Mouse (Mus musculus) adrenal gland, adult (tissue): ENCODE results near the gene Lrrc52.

ENCODE experiments used
- DNase-seq, 2 experiments: peaks; one replicate each; pipeline ENCODE4 v3.0.0; 2022 to 2023; ENCODE audit warnings: low spot score in 1 of 2; ENCODE audit not compliant: inconsistent age in 2 of 2

The Lrrc52 gene

DNA sequence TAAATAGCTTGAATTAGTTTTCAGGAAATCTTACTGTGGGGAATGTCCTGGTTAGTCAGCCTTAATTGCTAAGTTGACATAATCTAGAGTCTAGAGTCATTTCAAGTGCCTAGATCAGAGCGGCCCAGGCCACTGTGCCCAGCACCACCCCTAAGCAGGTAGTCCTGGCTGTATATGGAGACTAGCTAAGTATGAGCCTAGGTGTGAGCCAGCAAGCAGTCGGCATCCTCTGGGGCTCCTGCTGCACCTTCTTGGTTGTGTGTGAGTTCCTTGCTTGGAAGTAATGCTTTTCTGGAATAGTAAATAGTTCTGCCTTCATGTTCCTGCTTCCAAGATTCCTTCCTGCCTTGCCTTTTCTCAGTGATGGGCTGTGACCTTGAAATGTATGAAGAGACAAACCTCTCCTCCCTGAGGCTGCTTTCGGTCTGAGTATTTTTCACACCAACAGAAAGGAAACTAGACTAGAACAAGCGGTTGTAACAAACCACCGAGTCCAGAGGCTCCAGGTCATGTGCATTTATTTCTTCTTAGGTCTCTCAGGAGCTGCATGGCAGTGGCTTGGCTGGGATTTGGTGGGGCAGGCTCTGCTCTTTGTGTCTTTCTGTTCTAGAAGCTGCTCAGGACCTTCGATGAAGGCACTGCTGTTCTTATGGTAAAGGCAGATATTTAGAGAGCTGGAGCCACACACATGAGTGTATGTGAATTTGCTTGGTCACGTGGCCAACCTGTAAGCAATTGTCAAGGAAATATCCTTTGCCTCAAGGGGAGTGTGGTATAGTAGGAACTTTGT, 30.2 kb downstream of the Lrrc52 start:
- DNase-seq = no peak

DNA sequence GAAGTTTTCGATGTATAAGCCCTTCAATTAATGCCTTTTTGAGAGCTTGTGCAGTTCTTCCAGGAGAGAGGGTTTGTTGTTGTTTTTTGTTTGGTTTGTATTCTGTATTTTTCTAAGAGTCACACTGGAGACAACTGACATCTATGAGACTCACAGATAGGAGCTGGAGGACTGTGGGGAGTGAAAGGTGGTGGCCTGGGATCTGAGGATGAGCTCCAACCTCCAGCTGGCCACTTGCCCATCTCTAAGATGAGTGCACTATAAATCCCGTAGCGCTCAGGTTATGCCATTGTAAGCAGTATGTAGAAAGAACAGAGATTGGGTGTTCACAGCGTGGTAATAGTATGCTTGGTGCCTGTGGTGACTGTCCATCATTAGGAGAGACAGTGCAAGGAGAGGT, 31.6 kb downstream of the Lrrc52 start:
- DNase-seq = no peak

DNA sequence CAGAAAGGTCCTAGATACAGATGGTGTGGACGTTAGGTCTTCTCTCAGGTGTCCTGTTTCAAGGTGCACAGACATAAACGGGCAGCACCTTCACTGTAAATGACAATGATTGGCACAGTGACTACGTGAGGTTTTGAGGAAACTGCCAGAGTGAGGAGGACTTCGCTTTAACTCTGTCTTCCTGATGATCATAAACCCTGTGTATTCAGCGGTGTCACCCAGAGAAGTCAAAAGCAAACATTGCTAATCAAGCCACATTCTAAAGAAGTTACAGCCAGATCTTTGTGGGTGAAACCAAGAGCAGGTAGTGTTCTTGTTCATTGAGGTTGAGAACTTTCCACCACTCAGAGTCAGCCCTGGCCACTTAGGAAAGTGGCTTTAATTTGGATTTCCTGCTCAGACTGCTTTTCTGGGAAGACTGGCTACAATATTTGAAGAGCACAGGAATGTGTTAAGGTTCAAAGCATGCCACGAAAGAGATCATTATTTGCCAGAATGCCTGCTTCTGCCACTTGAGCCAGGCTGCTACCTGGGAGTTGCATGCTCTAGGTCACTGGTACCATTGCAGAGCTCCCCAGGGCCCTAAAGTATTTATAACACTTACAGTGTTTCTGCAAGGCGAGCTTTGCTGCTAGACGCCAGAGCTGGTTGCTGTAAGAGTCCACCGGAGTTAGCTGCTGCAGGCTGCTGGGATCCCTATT, 35.5 kb downstream of the Lrrc52 start:
- no peak for DNase-seq

DNA sequence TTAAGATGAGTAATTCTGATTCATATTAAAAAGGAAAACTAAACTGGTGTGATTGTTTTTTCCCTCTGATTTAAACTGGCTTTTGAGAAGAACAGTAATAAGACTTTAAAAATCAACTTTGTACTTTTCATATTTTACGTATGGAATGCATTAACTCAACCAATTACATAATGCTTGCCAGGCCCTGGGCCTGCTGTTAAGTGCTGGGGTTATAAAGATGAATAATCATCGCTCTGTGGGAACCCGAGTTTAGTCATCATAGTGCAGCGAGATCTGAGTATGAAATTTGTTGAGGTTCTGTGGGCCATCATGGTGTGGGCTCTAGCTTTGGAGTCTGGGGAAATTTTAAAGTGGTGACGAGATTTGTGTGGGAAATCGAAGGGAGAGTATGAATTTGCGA, 39.9 kb downstream of the Lrrc52 start:
- no peak for DNase-seq

DNA sequence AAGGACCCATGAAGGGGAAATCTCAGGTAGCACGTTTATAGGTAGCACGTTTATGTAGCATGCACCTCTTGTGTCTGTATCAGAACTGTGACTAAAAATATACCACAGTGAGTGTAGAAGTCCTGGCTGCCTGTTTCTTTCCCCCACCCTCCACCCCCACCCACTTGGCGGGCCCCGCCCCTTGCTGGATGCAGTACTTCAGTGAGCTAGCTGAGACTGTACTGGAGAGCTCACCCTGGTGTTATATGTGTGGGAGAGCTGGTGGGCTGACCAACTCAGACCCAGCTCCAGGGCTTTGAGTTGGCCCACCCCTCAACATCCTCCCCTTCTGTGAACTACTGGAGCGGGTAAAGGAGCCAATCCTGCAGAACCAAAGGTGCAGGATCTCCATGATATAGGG, 41.0 kb downstream of the Lrrc52 start:
- DNase-seq = no peak

DNA sequence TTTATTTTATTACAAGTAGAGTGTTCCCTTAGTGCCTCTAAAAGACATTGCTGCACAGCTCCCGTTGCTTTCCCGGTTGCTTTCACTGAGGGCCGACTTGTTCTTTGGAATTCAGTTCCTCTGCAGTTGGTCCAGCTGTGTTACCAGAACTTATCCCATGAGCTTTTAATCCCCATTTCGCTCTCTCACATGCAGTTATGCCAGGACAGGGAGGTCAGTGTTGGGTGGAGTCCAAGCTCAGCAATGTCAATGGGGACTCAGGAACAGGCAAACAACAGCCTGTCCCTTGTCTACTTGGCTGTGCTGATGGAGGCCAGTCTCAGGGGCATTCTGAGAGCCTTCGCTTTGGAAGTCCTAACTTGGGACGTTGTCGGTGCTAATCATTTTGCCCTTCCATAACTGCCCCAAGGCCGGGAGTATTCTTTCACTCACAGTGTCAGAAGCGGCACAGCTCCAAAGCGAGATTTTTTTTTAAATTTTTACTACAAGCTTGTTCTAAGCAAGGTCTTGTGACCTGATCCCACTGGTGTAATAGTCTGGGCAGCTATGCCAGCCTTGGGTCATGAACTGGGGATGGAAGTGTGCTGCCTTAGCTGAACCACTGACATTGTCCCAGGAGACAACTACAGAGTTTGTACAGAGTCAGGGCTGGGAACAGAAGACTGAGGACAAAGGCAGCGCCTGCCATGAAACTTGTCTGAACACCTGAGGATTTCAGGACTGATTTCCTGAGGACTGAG, 43.9 kb downstream of the Lrrc52 start:
- DNase-seq = peak in 1 of 2 experiments; percentile 36

DNA sequence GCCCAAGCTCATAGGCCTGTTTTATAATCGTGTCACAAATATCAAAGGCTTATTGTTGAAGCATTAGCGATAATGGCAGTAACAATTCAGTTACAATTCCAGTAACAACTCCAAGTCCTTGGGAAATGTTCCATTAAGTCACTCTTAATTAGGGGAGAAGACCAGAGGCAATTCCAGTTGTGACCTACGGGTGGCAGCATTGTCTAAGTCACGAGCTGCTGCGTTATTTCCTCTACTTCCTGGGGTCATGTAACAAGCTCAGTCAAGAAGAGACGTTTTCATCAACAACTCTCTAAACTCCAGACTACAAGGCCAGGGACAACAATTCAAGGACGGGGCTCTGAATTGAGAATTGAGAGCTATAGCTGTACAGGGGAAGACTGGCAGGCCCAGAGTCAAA, 51.7 kb downstream of the Lrrc52 start:
- peak; percentile 56 to 91 for DNase-seq

DNA sequence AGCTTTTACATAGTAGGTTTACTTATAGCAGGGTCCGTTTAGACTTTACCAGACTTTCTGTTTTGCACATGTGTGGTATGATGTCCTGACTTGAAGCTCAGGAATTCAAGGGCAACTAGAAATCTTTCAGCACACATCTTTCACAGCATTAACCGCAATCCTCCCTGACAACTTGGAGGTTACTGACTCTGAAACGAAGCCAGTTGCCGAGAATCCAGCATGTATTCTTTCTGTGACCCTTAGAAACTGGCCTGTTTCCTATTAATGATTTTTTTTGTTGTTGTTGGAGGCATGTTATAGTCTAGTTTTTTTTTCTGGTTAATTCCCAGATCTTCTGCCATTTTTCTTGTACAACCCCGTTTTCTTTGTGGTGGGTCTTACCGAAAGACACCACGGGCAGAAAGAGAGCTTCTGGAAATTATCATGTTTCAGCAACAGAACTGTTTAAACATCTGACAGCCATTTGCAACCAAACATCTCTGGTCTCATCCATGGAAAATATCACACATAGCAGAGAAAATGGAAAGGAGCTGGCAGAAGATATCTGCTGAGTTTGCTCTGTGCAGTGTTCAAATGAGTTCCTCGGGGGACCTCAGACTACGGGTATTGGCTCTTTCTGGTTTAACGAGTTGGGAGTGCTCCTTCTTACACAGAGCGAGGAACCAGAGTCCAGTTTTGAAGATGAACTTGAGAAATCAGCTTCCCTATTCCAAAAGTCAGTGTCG, 54.4 kb downstream of the Lrrc52 start:
- no peak for DNase-seq

DNA sequence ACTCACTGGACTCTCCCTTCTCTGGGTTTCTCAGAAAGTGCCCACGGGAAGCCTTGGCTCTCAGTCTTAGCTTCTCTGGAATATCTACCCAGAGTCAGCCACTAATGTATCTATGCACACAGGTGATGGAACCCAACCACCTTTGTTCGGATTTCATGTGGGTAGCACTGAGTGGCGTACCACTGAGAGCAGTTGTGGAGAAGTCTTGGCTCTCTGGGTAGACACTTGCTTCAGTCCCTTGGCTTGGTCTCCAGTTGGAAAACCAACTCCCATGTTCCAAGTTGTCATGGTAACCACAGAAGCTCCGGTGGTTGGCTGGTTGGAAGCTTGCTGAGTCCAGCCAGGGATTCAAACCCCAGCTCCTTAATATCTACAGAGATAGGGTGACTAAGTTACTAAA, 57.0 kb downstream of the Lrrc52 start:
- no peak for DNase-seq

DNA sequence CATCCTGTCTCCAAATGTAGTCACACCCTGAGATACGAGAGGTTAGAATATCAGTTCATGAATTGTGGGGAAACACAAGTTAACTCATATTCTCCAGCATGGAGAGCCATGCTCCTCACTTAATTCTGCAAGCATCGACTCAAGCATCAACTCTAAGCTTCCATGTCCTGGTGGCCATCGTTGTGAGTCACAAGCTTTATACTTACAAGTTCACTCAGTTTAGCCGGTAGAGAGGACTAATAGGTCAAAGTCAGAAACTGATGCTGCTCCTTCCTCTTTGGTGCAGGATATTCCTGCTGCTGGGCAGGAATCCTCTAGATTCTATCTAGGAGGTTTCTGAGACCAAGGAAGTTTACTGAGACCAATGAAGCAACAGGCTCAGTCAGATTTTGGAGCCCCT, 61.3 kb downstream of the Lrrc52 start:
- DNase-seq = no peak
